Mouse (Mus musculus) cerebral cortex, adult 2 months (tissue): ENCODE results near the gene Gm49337.

ENCODE experiments used
- WGBS: fragments of 180-500 bp; shearing (Covaris S2); methylation state at CpG from one replicate; pipeline ENCODE4 v1.1.7; 2018; 5-methylcytosine and 5-hydroxymethylcytosine counted together

Gm49337 gene

DNA sequence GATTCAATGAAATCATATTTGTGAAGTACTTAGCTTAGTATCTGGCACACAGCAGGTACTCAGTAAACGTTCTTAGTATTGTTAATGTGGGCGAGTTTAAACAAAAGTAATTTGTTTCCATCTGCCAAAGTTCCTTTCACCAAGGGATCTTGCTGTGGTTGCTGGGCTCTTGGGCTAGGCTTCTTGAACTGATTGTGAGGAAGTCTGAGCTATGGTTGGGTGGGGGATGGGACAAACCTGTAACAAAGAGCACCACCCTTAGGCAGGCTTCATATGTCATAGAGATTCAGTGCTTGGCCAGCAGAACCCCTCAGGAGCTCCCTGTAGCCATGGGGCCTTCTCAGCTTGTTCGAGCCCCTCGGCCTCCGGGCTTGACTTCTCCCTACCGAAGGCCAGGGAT is at the start of gene Gm49337, which contains the start of gene 1700042G07Rik:
Gm49337 (plus strand) TSS at position 313 of the 400 bp plus-strand sequence.
1700042G07Rik (plus strand) TSS at position 301 of the 400 bp plus-strand sequence.
- WGBS: 83% methylated on average over 6 of the region's 6 CpGs

GRCm38 (mm10) chr4:116123602-116124519 is 49.3 kb upstream of the Gm49337 start, which contains the start of the genes Rad54l and Pomgnt1:
Rad54l (minus strand) TSS chr4:116123690.
Pomgnt1 (plus strand) TSS chr4:116123840.
- WGBS: 2% methylated on average over 24 of the region's 24 CpGs

DNA sequence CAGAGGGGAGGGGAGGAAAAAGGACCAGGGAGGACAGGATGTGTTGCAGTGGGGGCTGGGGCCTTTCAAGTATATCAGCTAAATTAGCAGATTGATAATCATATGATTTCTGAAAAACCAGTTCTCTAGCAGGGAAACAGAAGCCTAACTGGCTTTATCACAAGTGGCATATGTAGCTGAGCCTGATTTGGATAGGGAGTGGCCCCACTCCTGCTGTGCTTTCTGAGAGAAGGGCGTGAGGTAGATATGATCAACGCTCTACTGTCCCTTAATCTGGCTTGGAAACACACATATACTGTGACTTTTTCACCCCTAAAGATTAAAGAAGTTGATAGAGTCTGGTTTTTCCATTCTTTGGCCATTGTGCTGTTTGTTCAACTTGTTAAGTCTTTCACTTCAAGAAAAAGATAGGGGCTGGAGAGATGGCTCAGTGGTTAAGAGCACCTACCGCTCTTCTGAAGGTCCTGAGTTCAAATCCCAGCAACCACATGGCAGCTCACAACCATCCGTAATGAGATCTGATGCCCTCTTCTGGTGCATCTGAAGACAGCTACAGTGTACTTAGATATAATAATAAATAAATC is 47.3 kb upstream of the Gm49337 start:
- WGBS: 93% methylated on average over 4 of the region's 4 CpGs

DNA sequence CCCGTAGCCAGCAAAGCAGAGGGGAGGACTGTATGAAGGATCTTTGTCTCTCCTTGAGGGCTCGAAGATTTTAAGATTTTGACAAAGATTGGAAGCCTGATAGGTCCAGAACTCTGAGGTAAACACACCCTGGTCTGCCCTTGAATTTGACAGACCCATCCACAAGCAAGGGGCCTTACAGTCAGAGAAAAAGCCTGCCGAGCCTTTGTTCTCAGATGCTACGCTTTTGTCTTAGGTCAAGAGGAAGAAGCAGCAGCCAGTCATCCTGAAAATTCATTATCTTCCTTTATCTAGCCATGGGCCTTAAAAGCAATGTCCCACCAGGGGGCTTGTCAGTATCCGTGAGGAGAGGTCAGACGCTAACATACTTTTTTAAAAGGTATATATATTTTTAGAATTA is 45.2 kb upstream of the Gm49337 start:
- 81% methylated on average over 6 of the region's 6 CpGs for WGBS

GRCm38 (mm10) chr4:116133126-116133525 is 40.1 kb upstream of the Gm49337 start:
- 91% methylated on average over 4 of the region's 4 CpGs for WGBS

DNA sequence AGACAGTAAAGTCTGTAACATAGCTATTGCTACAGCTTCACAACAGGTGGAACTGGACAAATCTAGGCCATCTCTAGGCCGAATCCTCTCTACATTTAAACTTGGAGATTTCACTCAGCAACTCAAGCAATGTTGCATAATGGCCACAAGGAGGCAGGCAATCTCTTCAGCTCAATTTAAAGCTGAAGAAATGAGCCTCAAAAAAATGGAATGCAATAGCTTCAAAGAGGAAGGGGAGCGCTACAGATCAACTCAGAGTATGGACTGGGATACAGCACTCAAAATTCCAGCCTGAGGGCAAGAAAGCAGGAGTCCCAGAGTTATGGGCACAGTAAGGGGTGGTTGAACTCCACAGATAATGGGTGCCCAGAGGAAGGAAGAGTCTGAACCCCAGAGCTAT is 38.2 kb upstream of the Gm49337 start:
- WGBS: 8% methylated on average over 2 of the region's 2 CpGs

- 60% methylated on average over 13 of the region's 13 CpGs for WGBS
Observed at GRCm38 (mm10) chr4:116137421-116137996, 35.7 kb upstream of the Gm49337 start.

DNA sequence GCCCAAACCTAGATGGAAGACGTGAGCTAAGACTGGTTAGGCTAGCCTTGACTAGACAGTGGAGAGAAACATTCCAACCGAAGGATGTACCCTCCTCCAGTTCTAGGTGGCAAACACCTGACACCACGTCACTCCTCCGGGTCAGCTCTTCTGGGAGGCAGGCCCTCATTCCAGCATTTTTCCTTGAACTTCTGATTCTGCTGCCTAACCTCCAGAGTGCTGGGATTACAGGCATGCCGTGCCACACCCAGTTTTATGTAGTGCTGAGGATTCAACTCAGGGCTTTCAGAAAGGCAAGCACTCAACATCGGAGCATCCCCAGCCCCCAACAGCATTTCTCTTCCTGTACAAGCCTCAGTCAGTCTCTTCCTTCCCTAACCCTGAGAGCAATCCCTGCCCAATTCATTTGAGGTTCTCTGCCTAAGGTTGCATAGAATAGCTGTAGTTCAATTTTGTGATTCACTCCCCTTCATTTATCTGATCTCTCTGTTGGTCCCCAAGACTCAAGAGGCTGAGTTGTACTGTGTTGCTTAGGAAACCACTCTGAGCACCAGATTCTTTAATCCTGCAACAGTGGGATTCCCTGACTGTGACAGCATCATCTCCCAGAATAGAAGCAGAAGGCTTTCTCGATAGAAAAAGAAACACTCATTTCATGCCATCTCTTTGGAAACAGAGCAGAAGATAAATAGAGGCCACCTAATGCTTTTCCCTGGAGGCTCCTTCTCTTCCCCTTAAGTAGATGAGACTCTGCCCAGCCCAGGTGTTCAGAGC is 32.2 kb upstream of the Gm49337 start:
- 60% methylated on average over 7 of the region's 7 CpGs for WGBS

DNA sequence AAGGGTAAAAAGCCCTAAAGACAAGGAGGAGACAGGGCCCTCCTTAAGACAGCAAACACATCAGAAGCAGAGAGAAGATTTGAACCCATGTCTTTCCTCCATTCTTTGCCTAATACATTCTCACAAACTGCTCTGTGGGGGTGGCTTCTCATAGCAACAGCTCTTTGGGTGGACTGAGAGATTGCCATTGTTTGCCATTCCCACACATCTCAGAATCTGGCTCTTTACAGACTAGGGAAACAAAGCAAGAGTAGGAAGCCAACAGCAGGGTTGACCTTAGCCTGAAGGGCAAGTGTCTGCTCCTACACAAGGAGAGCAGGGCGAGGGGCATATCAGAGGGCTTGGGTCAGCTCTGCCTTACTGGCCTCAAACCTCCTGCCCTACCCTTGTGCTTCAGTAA is 31.4 kb upstream of the Gm49337 start:
- WGBS: 61% methylated on average over 1 of the region's 1 CpGs

DNA sequence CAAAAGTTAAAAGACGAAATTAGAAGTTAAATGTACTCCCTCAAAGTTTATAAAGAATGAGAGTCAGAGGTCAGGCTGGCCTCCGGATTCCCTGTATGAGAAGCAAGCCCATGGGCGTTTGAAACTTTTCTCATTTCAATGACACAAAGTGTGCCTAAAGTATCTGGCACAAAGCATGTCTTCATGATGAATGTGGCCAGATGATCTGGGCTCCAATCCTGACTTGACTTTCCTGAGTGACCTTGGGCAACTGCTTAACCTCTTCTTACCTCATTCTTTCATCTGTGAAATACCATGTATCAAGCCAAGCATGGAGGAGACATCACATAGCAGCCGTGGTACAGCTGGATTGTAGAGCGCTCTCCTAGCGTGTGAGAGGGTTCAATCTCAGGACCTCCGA is 30.9 kb upstream of the Gm49337 start:
- 86% methylated on average over 7 of the region's 7 CpGs for WGBS

DNA sequence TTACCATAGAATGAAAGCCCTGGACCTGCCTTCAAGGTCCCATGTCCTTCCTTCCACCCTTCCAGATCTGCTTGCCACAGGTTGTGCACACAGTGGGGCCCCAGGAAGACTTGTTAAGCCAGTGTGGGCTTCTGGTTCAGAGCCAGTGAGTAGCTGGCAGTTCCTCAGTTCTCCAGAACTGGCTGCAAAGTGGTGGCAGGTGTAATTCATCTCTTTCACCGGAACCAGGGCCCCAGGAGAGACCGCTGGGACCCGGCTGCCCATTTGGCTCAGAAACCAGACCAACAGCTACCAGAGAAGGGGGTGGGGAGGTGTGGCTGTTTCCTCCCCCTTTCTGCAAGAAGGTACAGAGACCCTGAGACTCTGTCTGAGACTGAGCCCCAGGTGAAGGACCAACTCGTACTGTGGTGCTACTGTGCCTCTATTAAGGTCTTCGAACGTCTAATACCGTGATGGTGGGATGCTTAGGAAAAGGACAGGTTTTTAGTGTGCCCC is 29.8 kb upstream of the Gm49337 start:
- WGBS: 14% methylated on average over 7 of the region's 7 CpGs

- WGBS: 1% methylated on average over 47 of the region's 47 CpGs
Observed at GRCm38 (mm10) chr4:116143891-116144717, 29.1 kb upstream of the Gm49337 start.

- WGBS: 18% methylated on average over 6 of the region's 6 CpGs
Observed at GRCm38 (mm10) chr4:116149812-116150155, 23.4 kb upstream of the Gm49337 start.

DNA sequence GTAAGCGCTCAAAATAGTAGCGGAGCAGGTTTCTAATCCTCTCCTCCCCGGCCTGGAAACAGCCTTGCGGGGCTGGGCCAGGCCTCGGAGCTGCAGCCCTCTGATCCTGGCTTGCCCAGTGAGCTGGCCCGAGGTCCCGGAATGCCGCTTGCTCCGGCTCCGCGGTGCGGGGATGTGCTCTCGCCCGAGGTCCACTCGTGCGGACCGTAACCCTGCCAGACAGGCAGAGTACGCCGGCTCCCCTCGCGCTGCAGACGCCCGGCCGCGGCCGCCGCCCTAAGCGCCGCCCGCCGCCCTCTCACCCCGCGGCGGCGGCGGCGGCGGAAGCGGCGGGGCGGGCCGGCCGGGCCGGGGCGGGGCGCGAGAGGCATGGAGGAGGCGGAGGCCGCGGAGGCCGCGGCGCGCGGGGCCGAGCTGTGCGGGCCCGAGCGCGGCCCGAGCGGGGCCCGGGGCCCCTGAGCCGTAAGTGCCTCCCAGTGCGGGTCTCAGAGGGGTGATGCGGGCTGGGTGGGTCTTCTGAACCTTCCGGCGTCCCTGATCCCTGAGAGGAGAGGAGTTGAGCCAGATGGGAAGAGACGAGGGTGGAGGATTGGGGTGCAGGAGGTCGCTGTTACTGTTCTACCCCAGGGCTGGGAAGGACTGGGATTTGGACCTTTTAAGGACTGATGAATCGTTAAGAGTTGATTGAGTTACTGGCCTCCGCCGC is 22.9 kb upstream of the Gm49337 start:
- WGBS: 1% methylated on average over 61 of the region's 73 CpGs

GRCm38 (mm10) chr4:116150862-116151221 is 22.3 kb upstream of the Gm49337 start:
- 16% methylated on average over 4 of the region's 4 CpGs for WGBS

DNA sequence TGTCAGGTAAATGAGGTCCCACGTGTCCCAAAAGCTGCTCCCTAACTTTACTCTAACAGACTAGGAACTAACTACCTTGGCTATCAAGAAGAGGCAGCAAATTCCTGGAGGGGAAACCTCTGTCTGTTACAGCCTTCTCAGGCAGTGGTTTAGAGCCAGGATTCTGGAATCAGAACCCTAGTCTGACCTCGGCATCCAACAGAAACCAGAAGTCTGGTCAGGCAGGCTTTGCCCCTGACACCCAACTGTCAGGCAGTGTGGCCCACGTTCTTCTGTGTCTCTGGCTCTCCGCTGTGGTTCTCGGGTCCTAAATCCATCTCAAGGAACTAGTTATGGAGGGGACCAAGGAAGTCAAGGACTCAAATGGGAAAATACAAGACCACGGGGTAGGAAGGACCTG is 21.9 kb upstream of the Gm49337 start, which contains the start of gene Lurap1:
Lurap1 (minus strand) TSS at position 101 of the 400 bp plus-strand sequence.
- 74% methylated on average over 6 of the region's 6 CpGs for WGBS

DNA sequence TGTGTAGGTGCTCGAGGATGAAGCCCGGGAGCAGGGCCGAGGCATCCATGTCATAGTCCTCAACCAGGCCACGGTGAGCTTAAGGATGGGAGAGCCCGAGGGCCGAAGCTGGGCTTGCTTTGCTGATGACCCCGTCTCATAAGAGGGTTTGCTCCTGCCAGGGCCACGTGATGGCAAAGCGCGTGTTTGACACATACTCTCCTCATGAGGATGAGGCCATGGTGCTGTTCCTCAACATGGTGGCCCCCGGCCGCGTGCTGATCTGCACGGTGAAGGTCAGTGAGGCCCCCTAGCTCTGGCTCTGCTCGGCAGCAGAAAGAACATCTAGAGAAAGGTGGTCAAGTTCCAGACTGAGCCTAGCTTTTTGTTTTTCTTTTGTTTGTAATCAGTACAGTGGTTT is 20.5 kb upstream of the Gm49337 start:
- WGBS: 95% methylated on average over 15 of the region's 15 CpGs

GRCm38 (mm10) chr4:116157882-116158281 is 15.3 kb upstream of the Gm49337 start:
- 89% methylated on average over 2 of the region's 2 CpGs for WGBS

GRCm38 (mm10) chr4:116159912-116160311 is 13.3 kb upstream of the Gm49337 start:
- WGBS: 37% methylated on average over 3 of the region's 3 CpGs

GRCm38 (mm10) chr4:116160769-116161168 is 12.4 kb upstream of the Gm49337 start:
- WGBS: 53% methylated on average over 3 of the region's 3 CpGs
